Mouse (Mus musculus) forebrain, embryonic 13.5 days (tissue): ENCODE results near the gene Psmd8. TPM values are rescaled to one million over a fixed set of nuclear protein-coding genes. Genes with fewer than 3 reads are reported as not detected.
"Not testable (repeated sequence)": the region's sequence is repeated elsewhere in the genome, so short reads cannot be mapped to it uniquely, and the experiment has no call there.

Experiments
- ATAC-seq: fragments of 200-750 bp; cut with Nextera tagmentation; 2 replicates; pipeline ENCODE4 v1.8.0; 2017
- H3K27ac ChIP-seq: fragments of 300-500 bp; sonication (generic); 2 replicates; pipeline ENCODE4 v1.5.1; 2015; ENCODE audit warnings: inconsistent platforms, mild to moderate bottlenecking, moderate library complexity
- H3K27me3 ChIP-seq: fragments of 300-500 bp; sonication (generic); 2 replicates; pipeline ENCODE4 v1.6.1; 2015; ENCODE audit warnings: mild to moderate bottlenecking, inconsistent platforms
- H3K36me3 ChIP-seq: fragments of 300-500 bp; sonication (generic); 2 replicates; pipeline ENCODE4 v1.6.1; 2015; ENCODE audit warnings: mild to moderate bottlenecking, inconsistent platforms; ENCODE audit not compliant: poor library complexity, severe bottlenecking
- H3K4me1 ChIP-seq: fragments of 300-500 bp; sonication (generic); 2 replicates; pipeline ENCODE4 v1.6.1; 2015; ENCODE audit warnings: inconsistent platforms
- H3K4me2 ChIP-seq: fragments of 300-500 bp; sonication (generic); 2 replicates; pipeline ENCODE4 v1.6.1; 2015; ENCODE audit warnings: inconsistent platforms, mild to moderate bottlenecking, moderate library complexity
- H3K4me3 ChIP-seq: fragments of 300-500 bp; sonication (generic); 2 replicates; pipeline ENCODE4 v1.5.1; 2015; ENCODE audit warnings: mild to moderate bottlenecking, inconsistent platforms
- H3K9ac ChIP-seq: fragments of 300-500 bp; sonication (generic); 2 replicates; pipeline ENCODE4 v1.6.1; 2015; ENCODE audit warnings: mild to moderate bottlenecking, inconsistent platforms
- H3K9me3 ChIP-seq: fragments of 300-500 bp; sonication (generic); replicated peaks from 2 replicates; pipeline ENCODE4 v1.6.1; 2016; ENCODE audit warnings: inconsistent platforms
- WGBS: fragments of 180-500 bp; shearing (Covaris S2); methylation state at CpG from one replicate; pipeline ENCODE4 v1.1.7; 2015; 5-methylcytosine and 5-hydroxymethylcytosine counted together
- polyA plus RNA-seq: library from polyadenylated mRNA; unstranded; fragments of >200 nt; fragmentation: Nextera tagmentation; extraction: Ambion mirVana; gene quantifications from 2 replicates; pipeline ENCODE4 v1.2.1, GENCODE M21; 2015

The Psmd8 gene
- 292 and 296 TPM in 2 replicates for polyA plus RNA-seq

DNA sequence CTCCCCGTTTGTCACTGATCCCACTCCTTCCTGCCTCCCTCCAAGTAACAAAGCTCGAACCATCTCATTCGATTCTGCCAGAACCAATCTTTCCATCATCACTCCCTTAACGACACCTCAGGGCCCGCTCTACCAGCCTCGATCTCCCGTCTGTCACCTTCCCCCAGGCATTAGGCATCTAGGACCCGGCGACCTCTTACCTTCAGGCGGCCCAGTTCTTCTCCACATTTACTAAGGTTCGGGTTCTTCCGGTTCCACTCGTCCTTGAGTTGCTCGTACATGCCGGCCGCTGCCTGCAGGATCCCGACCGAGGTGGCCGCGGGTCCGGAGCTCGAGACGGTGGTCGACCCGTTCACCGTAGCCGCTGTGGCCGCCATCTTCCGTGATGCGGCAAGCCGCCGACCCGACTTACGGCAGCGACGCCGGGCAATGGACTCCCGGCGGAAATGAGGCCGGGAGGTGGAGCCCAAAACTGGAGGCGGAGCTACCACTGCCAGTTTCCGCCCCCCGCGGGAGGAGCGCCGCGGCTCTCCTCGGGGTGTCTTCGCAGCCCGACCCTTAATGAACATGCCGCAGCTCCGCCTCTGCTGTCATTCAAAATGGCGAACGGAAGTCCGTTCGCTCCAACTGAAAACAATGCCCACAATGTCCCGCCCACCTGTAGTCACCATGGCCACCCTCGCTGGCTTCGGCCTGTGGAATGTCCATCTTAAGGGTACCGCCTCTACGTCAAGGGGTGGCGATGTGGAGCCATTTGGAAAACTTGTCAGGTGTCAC is at the start of gene Psmd8:
Gene Psmd8 (minus strand): TSS at position 625 of the 777 bp plus-strand sequence.
- H3K36me3 ChIP-seq: peaks cover 20% of the 10 kb centered on the region
- peak within 1 kb of the TSS; percentile 80 for H3K4me3 ChIP-seq
- peak; percentile 95 for ATAC-seq
- peak within 1 kb of the TSS; percentile 31 for H3K27ac ChIP-seq
- peak within 1 kb of the TSS; percentile 90 for H3K4me2 ChIP-seq
- H3K4me1 ChIP-seq: peaks cover 20% of the 10 kb centered on the region
- peak within 1 kb of the TSS; percentile 85 for H3K9ac ChIP-seq
- H3K9me3 ChIP-seq: no peaks in the 10 kb centered on the region
- WGBS: under 1% methylated on average over 62 of the region's 62 CpGs
- no peaks in the 10 kb centered on the region for H3K27me3 ChIP-seq

DNA sequence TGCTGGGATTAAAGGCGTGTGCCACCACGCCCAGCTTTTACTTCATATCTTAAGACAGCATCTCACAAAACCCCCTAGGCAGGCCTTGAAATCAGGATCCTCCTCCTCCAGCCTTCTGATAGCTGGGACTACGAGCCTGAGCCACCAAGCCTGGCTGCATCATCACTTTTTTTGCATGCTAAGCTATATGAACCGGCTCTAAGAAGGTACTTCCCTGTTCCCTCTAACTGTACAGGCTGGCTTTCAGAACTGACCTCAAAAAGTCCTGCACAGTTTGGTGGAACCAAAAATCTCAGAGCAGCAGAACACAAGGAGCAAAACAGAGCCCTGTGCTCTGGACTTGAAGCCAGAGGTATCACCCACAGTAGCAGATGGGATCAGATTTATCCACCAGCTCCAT is 47.7 kb upstream of the Psmd8 start:
- Histone ChIP-seq H3K4me1 (peaks cover 17% of the 10 kb centered on the region), H3K9me3 (no peaks in the 10 kb centered on the region), H3K9ac (no peak overlapping the region), H3K27me3 (peaks cover 43% of the 10 kb centered on the region), H3K36me3 (no peaks in the 10 kb centered on the region), H3K4me2 (no peak overlapping the region), H3K4me3 (no peak overlapping the region), H3K27ac (no peak overlapping the region)
- ATAC-seq: no peak
- WGBS: 82% methylated on average over 4 of the region's 4 CpGs

DNA sequence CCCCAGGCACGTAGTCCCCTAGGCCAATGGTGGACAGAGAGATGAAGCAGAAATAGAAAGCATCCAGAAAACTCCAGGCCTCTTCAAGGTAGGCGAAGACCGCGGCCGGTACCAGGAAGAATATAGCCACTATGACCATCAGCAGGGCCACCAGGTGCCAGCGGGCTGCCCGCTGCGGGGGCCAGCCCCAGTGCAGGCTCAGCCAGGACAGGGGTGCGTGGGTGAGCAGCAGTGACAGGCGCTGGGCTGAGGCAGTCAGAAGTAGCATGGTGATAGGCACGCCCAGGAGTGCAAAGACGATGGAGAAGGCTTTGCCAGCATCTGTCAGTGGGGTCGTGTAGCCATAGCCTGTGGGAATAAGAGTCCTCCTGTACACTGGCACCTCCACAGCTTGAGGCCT is 45.0 kb upstream of the Psmd8 start:
- ATAC-seq: no peak
- H3K4me3 ChIP-seq: no peak overlapping the region
- 75% methylated on average over 13 of the region's 13 CpGs for WGBS
- no peak overlapping the region for H3K27ac ChIP-seq
- H3K27me3 ChIP-seq: peaks cover 16% of the 10 kb centered on the region
- H3K9ac ChIP-seq: no peak overlapping the region
- no peak overlapping the region for H3K4me2 ChIP-seq
- H3K36me3 ChIP-seq: no peaks in the 10 kb centered on the region
- H3K4me1 ChIP-seq: peaks cover 9% of the 10 kb centered on the region
- H3K9me3 ChIP-seq: no peaks in the 10 kb centered on the region

DNA sequence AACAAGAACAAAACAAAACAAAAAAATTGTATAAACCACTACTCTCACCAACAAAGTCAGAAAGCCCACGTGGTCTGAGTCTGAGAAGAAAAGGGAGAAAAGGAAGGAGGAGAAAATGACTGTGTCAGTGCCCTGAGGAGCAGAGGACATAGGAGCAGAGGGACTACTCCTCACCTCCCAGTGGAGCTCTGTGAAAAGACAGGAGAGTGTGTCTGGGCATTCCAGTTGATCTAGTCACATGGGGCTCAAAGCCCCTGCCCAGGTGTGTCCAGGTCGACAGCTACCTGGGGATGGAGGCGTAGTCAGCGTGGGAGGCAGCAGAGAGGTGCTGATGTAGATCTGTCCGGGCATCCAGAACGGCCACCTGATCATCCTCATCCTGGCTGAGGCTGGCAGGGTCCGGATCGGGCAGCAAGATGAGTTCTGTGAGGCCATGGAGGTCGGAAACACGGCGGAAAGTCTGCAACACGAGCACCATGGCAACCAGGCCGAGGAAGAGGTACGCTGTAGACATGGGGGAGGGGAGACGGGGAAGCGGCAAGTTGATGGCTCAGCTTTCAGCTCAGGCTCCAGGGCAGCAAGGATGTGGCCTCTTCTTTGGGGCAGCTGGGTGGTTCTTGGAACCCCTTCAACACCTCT is 44.4 kb upstream of the Psmd8 start:
- no peak overlapping the region for H3K9ac ChIP-seq
- 14% methylated on average over 16 of the region's 16 CpGs for WGBS
- ATAC-seq: no peak

DNA sequence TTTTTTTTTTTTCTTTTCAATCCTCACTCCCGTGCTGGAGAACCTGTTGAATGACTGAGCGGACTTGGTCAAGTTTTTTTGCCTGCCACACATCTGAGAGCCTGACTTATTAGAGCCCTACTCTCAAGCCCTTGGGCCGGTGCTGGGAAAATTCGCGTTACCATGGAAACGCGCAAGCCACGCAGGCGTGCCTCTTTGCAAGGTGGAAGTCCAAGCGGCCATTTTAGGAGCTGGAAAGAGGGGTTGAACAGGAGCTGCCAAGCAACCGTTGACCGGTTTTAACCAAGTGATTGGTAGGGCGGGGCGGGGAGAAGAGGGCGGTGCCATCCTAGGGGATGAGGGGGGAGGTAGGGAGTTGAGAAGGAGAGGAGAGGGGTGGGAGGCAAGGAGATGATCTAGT is 34.3 kb upstream of the Psmd8 start:
- Histone ChIP-seq H3K9ac (no peak overlapping the region), H3K36me3 (no peaks in the 10 kb centered on the region), H3K4me3 (no peak overlapping the region), H3K4me2 (no peak overlapping the region), H3K9me3 (peaks cover 4% of the 10 kb centered on the region), H3K4me1 (no peaks in the 10 kb centered on the region), H3K27me3 (peaks cover 15% of the 10 kb centered on the region), H3K27ac (no peak overlapping the region)
- 48% methylated on average over 15 of the region's 15 CpGs for WGBS
- ATAC-seq: no peak

More for the DNA sequence above, 44.4 kb upstream of the Psmd8 start:
- Histone ChIP-seq H3K27ac (no peak overlapping the region), H3K36me3 (no peaks in the 10 kb centered on the region), H3K4me3 (no peak overlapping the region), H3K27me3 (peaks cover 11% of the 10 kb centered on the region; the same call in 1 of the 2 replicates), H3K4me2 (peak overlapping the region; percentile 5; the same call in 1 of the 2 replicates), H3K4me1 (peaks cover 9% of the 10 kb centered on the region), H3K9me3 (peaks cover 3% of the 10 kb centered on the region)

DNA sequence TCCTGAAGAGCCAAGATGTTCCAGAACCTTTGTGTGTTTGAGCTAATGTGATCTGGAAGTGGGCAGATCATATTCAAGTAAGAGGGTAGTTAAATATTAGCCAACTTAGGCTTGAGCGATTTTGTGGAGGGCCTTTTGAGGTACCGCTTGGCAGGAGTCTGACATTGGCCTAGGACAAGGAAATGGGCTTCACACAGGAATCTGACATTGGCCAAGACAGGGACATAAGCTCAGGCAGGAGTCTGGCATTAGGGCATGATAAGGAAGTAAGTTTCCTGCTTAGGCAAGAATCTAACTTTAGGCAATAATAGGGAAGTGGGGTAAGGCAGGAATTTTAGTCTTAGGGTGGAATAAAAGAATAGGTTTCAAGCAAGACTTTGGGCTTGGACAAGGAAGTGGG is 33.7 kb upstream of the Psmd8 start:
- Histone ChIP-seq H3K9ac (no peak overlapping the region), H3K4me1 (no peaks in the 10 kb centered on the region), H3K4me2 (peak overlapping the region; percentile 53; the same call in 1 of the 2 replicates), H3K4me3 (no peak overlapping the region), H3K27me3 (peaks cover 15% of the 10 kb centered on the region), H3K36me3 (no peaks in the 10 kb centered on the region), H3K9me3 (no peaks in the 10 kb centered on the region), H3K27ac (no peak overlapping the region)
- 77% methylated on average over 2 of the region's 2 CpGs for WGBS
- ATAC-seq: 0 out of 2 replicates have a peak, but pooled peaks have one; percentile 7

DNA sequence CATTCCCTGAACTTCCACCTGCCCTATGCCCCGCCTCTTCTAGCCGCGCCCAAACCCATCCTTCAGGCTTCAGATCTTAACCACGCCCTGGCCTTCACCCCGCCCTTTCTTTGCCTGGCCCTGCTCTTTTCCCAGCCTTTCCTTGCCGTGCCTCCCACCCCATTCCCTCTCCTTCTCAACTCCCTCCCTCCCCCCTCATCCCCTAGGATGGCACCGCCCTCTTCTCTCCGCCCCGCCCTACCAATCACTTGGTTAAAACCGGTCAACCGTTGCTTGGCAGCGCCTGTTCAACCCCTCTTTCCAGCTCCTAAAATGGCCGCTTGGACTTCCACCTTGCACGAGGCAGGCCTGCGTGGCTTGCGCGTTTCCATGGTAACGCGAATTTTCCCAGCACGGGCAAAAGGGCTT is 33.2 kb upstream of the Psmd8 start, which contains the start of gene Catsperg1:
Gene Catsperg1 (minus strand): TSS at position 361 of the 408 bp plus-strand sequence.
- peak; percentile 79 for ATAC-seq
- H3K9ac ChIP-seq: 0 out of 2 replicates have a peak within 1 kb of the TSS, but pooled peaks have one; percentile 12

DNA sequence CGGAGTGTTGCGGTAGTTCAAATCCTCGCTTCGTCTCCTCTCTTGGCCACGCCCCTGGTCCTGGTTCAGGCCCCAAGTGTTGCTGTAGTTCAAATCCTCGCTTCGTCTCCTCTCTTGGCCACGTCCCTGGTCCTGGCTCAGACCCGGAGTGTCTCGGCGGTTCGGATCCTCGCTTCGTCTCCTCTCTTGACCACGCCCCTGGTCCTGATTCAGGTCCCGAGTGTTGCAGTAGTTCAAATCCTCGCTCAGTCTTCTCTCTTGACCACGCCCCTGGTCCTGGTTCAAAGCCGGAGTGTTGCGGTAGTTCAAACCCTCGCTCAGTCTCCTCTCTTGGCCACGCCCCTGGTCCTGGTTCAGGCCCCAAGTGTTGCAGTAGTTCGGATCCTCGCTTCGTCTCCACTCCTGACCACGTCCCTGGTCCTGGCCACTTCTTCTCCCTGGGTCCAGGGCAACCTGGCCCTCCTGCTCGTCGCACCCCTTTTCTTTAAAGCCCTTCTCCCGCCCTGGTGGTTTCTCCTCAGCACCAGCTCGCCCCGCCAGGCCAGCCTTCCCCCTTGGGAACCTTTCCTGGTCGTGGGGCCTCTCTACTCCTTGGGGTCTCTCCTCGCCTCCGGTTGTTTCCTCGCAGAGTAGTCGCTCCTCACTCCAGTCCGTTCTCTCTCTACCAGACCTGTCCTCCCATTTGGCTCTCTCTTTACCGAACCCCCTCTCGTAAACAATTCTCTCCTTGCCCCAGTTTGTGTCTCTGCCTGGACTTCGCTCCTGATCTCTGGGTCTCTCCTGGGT is 32.5 kb upstream of the Psmd8 start:
- Histone ChIP-seq H3K27me3 (peaks cover 15% of the 10 kb centered on the region), H3K4me3 (peak overlapping the region; percentile 27), H3K4me2 (peak overlapping the region; percentile 53)
- H3K4me1 ChIP-seq, H3K9me3 ChIP-seq, H3K36me3 ChIP-seq, H3K27ac ChIP-seq, H3K9ac ChIP-seq: not testable (repeated sequence)
- WGBS: 16% methylated on average over 40 of the region's 40 CpGs
- peak; percentile 25; the same call in 1 of the 2 replicates for ATAC-seq

More for the DNA sequence above, 33.2 kb upstream of the Psmd8 start, which contains the start of gene Catsperg1:
- no peak within 1 kb of the TSS for H3K27ac ChIP-seq
- H3K36me3 ChIP-seq: no peaks in the 10 kb centered on the region
- peak within 1 kb of the TSS; percentile 53 for H3K4me2 ChIP-seq
- peak within 1 kb of the TSS; percentile 27 for H3K4me3 ChIP-seq
- H3K27me3 ChIP-seq: peaks cover 15% of the 10 kb centered on the region
- WGBS: 1% methylated on average over 20 of the region's 20 CpGs
- no peaks in the 10 kb centered on the region for H3K9me3 ChIP-seq
- H3K4me1 ChIP-seq: no peaks in the 10 kb centered on the region

DNA sequence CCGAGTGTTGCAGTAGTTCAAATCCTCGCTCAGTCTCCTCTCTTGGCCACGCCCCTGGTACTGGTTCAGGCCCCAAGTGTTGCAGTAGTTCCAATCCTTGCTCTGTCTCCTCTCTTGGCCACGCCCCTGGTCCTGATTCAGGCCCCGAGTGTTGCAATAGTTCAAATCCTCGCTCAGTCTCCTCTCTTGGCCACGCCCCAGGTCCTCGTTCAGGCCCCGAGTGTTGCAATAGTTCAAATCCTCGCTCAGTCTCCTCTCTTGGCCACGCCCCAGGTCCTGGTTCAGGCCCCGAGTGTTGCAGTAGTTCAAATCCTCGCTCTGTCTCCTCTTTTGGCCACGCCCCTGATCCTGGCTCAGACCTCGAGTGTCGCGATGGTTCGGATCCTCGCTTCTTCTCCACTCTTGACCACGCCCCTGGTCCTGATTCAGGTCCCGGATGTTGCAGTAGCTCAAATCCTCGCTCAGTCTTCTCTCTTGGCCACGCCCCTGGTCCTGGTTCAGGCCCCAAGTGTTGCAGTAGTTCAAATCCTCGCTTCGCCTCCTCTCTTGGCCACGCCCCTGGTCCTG is 31.8 kb upstream of the Psmd8 start:
- peak overlapping the region; percentile 3; the same call in 1 of the 2 replicates for H3K4me3 ChIP-seq
- H3K9me3 ChIP-seq: no peaks in the 10 kb centered on the region

DNA sequence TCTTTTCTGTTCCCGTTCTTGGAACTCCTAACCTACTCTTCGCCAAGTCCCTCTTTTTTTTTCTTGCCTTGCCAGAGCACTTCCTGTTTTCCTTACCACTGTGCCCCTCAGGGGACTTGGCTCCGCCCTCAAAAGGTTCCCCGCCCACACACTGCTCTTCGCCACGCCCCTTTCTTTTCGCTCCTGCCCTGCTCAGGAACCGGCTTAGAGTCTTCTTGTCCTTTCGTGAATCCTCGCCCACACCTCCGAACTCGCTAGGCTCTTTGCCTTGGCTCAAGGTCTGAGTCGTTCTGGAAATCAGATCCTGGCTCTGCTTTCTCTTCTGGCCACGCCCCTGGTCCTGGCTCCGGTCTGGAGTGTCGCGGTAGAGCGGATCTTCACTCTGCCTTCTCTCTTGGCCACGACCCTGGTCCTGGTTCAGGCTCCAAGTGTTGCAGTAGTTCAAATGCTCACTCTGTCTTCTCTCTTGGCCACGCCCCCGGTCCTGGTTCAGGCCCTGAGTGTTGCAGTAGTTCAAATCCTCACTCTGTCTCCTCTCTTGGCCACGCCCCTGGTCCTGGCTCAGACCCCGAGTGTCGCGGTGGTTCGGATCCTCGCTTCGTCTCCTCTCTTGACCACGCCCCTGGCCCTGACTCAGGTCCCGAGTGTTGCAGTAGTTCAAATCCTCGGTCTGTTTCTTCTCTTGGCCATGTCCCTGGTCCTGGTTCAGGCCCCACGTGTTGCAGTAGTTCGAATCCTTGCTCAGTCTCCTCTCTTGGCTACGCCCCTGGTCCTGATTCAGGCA is 31.1 kb upstream of the Psmd8 start:
- Histone ChIP-seq H3K36me3 (no peaks in the 10 kb centered on the region), H3K9ac (no peak overlapping the region), H3K27me3 (peaks cover 15% of the 10 kb centered on the region), H3K4me3 (peak overlapping the region; percentile 32), H3K27ac (no peak overlapping the region), H3K4me1 (no peaks in the 10 kb centered on the region), H3K4me2 (peak overlapping the region; percentile 47), H3K9me3 (no peaks in the 10 kb centered on the region)
- ATAC-seq: peak; percentile 42; the same call in 1 of the 2 replicates
- 7% methylated on average over 34 of the region's 34 CpGs for WGBS

More for the DNA sequence above, 31.8 kb upstream of the Psmd8 start:
- no peaks in the 10 kb centered on the region for H3K36me3 ChIP-seq
- no peak for ATAC-seq
- peaks cover 15% of the 10 kb centered on the region for H3K27me3 ChIP-seq
- WGBS: 15% methylated on average over 26 of the region's 26 CpGs
- no peak overlapping the region for H3K9ac ChIP-seq
- H3K27ac ChIP-seq: no peak overlapping the region
- H3K4me2 ChIP-seq: peak overlapping the region; percentile 53
- H3K4me1 ChIP-seq: no peaks in the 10 kb centered on the region

DNA sequence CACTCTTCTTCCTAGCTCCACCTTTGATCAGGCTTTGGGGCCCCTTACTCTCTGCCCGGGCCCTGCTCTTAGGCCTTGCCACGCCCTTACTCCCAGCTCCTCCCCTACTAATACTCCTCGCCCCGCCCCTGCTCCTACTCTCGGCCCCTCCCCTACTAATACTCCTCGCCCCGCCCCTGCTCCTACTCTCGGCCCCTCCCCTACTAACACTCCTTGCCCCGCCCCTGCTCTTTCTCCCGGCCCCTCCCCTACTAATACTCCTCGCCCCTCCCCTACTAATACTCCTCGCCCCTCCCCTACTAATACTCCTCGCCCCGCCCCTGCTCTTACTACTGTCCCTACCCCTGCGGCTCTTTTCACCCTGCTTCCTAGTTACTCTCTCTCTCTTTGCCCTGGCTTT is 30.5 kb upstream of the Psmd8 start:
- not testable (repeated sequence) for H3K27ac ChIP-seq, H3K9ac ChIP-seq, H3K9me3 ChIP-seq, H3K36me3 ChIP-seq, H3K4me1 ChIP-seq
- 0 out of 2 replicates have a peak, but pooled peaks have one; percentile 31 for ATAC-seq
- H3K27me3 ChIP-seq: peaks cover 15% of the 10 kb centered on the region
- H3K4me2 ChIP-seq: peak overlapping the region; percentile 47
- H3K4me3 ChIP-seq: peak overlapping the region; percentile 32
- 23% methylated on average over 15 of the region's 15 CpGs for WGBS
